Mouse (Mus musculus): ENCODE measurements around the gene Ddn.

GRCm38 (mm10) chr15:98790761-98791160, 18.5 kb downstream of the Ddn start:
- no peak for TF ChIP-seq CTCF (IDR thresholded peaks at IDR 0.05; ENCODE audit: insufficient read depth, low read depth, low read length)
- no peak for TF ChIP-seq POLR2A (IDR thresholded peaks at IDR 0.05; ENCODE audit: insufficient read depth, low read depth, low read length)

Data from olfactory bulb, adult 2 months (tissue).